8 mouse cellular contexts compared by ENCODE assay signal in genomic region chr15:78428391-78429138, GRCm38 (mm10). TPM values are rescaled to one million over a fixed set of nuclear protein-coding genes. Genes with fewer than 3 reads are reported as not detected.
DNase-seq lines count a peak whose midpoint lies in the region; ATAC-seq and TF ChIP-seq lines count a peak whose summit lies in the region.

Gene Kctd17 (plus strand): TSS chr15:78428564.

- H3K36me3 ChIP-seq in hindbrain, postnatal 0 days (ENCODE audit: insufficient read depth, low read length), result peaks cover 17% of the 10 kb centered on the region

- peak; percentile 90 for ATAC-seq in hindbrain, postnatal 0 days
- no peak for ATAC-seq in erythroid progenitor cell, adult 5-6 weeks (replicated peaks; ENCODE audit: low FRiP score, poor library complexity, severe bottlenecking)

- DNase-seq in adrenal gland, adult 2 months, result peak; percentile 90
- peak; percentile 55 to 77 for DNase-seq in cerebellum, postnatal 4 days (ENCODE audit: low spot score in 2 of 2)
- DNase-seq in gastrocnemius, postnatal 25 days, result peak; percentile 80
- peak; percentile 88 for DNase-seq in hindbrain, postnatal 0 days (ENCODE audit: low spot score)
- peak; percentile 81 to 85 for DNase-seq in left cerebral cortex, adult 2 months (ENCODE audit: extremely low spot score in 1 of 2, low spot score in 2 of 2)
- DNase-seq in lung, postnatal 36 days, result peak; percentile 73
- peak; percentile 91 for DNase-seq in right cerebral cortex, adult 18-20 months

- peak within 1 kb of the TSS; percentile 86 for H3K4me2 ChIP-seq in hindbrain, postnatal 0 days (ENCODE audit: low read depth, low read length)

- peak within 1 kb of the TSS; percentile 77 for H3K27ac ChIP-seq in hindbrain, postnatal 0 days
- H3K27ac ChIP-seq in left cerebral cortex, adult 2 months, result peak within 1 kb of the TSS; percentile 96

- no peaks in the 10 kb centered on the region for H3K27me3 ChIP-seq in hindbrain, postnatal 0 days (ENCODE audit: insufficient read depth, low read length)

- intact Hi-C loops in left cerebral cortex, adult 2 months (cut with DNase I), result loop anchor here (10.0 kb wide), 1 partner anchor 454 kb away; the partner anchor contains the start of gene Eif3d

- H3K9ac ChIP-seq in hindbrain, postnatal 0 days (replicated peaks; ENCODE audit: low read length), result peak within 1 kb of the TSS; percentile 82

- WGBS in hindbrain, postnatal 0 days, result 2% methylated on average over 49 of the region's 52 CpGs

- TF ChIP-seq CTCF in hindbrain, postnatal 0 days (IDR thresholded peaks at IDR 0.05; ENCODE audit: low read depth), result no peak
- TF ChIP-seq CTCF in left cerebral cortex, adult 2 months (IDR thresholded peaks at IDR 0.05), result no peak

- H3K4me1 ChIP-seq in hindbrain, postnatal 0 days (ENCODE audit: insufficient read depth, low read length), result peaks cover 10% of the 10 kb centered on the region; the same call in 1 of the 2 replicates

- peak within 1 kb of the TSS; percentile 81 for H3K4me3 ChIP-seq in hindbrain, postnatal 0 days (ENCODE audit: low read length)
- peak within 1 kb of the TSS; percentile 89 for H3K4me3 ChIP-seq in left cerebral cortex, adult 2 months

- no peaks in the 10 kb centered on the region for H3K9me3 ChIP-seq in hindbrain, postnatal 0 days (ENCODE audit: low read length)

RNA-seq across cellular contexts. Expression of gene Kctd17, which starts in this region (rescaled TPM):
- total RNA-seq in adrenal gland, adult 2 months (2021), result 100 to 1,000 TPM in 1 of 2 experiments, 10 to 100 TPM in 1; 81.6 to 102 TPM
- polyA plus RNA-seq in adrenal gland, adult 2 months (2012; rRNA removed), result 344 and 374 TPM in 2 replicates
- 10 to 100 TPM; 15.8 to 22.8 TPM for total RNA-seq in gastrocnemius, postnatal 25 days (2021)
- total RNA-seq in hindbrain, postnatal 0 days (2014; rRNA removed), result 144 and 155 TPM in 2 replicates
- 144 and 161 TPM in 2 replicates for polyA plus RNA-seq in hindbrain, postnatal 0 days (2015; fragmentation: Nextera tagmentation; extraction: Ambion mirVana)
- total RNA-seq in left cerebral cortex, adult 2 months (2021), result 100 to 1,000 TPM; 334 to 335 TPM
- 2.2 and 14.7 TPM in 2 replicates for total RNA-seq in erythroid progenitor cell, adult 5-6 weeks (2015; ENCODE audit: low replicate concordance)
- not detected in 2 replicates for total RNA-seq in erythroid progenitor cell, adult 5-6 weeks (2017; ENCODE audit: low replicate concordance)
